Mouse (Mus musculus) olfactory bulb, adult 2 months (tissue): ENCODE results near the gene Gusb.

Experiments used
- CTCF ChIP-seq: fragments of 200-500 bp; IDR thresholded peaks from 2 replicates; pipeline ENCODE4 v1.5.1; 2012; ENCODE audit warnings: low read depth, mild to moderate bottlenecking, low read length, moderate library complexity; ENCODE audit not compliant: insufficient read depth
- POLR2A ChIP-seq: fragments of 200-500 bp; IDR thresholded peaks from 2 replicates; pipeline ENCODE4 v1.6.1; 2012; ENCODE audit warnings: mild to moderate bottlenecking, low read depth, low read length, moderate library complexity; ENCODE audit not compliant: insufficient read depth

DNA sequence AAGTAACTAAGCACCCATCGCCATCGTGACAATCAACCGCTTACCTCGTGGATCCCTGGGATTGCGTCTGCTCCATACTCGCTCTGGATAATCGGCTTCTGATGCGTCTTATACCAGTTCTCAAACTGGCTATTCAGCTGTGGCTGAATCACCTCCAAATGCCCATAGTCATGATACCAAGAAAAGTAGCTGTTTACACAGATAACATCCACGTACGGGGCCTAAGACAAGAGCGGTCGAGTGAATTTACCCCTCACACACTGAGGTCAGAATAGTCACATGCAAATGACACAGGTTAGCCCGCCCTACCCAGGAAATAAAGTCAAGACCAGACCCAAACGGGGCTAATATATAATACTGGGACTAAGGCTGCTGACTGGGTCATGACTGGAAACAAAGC is 9.5 kb downstream of the Gusb start:
- no peak for TF ChIP-seq CTCF
- no peak for TF ChIP-seq POLR2A
